Mouse (Mus musculus): Measurements from ENCODE around the gene Tia1. TPM values are rescaled to one million over a fixed set of nuclear protein-coding genes. Genes with fewer than 3 reads are reported as not detected.
"Not testable (repeated sequence)": the region's sequence is repeated elsewhere in the genome, so short reads cannot be mapped to it uniquely, and the experiment has no call there.

The Tia1 gene
- polyA plus RNA-seq, 1 experiment, result 6.4 TPM

DNA sequence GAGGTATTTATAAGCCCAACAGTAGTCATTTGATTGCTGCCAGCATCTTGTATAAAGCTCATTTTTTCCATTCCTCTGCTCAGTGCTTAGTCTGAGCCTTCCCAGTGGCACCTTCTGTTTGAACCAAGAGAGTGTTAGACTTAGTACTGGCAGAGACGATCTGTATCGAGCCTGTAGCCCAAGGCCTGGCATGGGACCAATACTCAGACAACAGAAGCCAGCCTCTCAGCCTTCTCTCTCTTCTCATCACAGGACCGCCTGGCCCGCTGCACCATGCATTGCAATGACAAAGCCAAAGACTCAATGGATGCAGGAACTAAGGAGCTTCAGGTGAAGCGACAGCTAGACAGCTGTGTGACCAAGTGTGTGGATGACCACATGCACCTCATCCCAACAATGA, 35.5 kb upstream of the Tia1 start:
- TF ChIP-seq FLI1 (IDR thresholded peaks at IDR 0.05; ENCODE audit: low read length), result no peak
- no peak for TF ChIP-seq GATA1 (IDR thresholded peaks at IDR 0.05; ENCODE audit: borderline replicate concordance, low read length)
- Histone ChIP-seq H3K9me3 (no peaks in the 10 kb centered on the region), H3K36me3 (replicated peaks; ENCODE audit: low read length) (peaks cover 13% of the 10 kb centered on the region), H3K4me1 (peaks cover 47% of the 10 kb centered on the region), H3K27me3 (replicated peaks) (no peaks in the 10 kb centered on the region), H3K4me3 (replicated peaks) (no peak overlapping the region)

DNA sequence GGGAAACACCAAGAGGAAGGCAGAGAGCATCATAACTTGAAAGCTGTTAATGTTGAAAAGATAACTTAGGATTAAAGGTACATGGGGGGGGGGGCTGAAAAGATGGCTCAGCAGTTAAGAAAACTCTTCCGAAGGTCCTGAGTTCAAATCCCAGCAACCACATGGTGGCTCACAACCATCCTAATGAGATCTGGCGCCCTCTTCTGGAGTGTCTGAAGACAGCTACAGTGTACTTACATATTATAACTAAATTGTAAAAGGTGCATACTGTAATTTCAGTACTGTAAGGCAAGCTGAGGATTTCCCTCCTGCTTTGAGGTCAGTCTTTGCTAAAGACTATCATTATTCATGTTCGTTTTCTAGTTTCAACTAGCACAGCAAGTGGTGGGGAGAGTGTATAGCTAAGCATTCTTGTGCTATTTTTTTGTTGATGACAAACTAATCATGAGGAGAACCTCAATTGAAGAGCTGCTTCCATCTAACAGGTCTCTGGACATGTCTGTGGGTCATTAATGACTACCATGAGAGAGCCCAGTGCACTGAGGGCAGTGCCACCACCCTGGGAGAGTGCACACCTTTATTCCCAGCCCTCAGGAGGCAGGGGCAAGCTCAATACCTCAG, 33.8 kb upstream of the Tia1 start:
- TF ChIP-seq GATA1 (IDR thresholded peaks at IDR 0.05; ENCODE audit: borderline replicate concordance, low read length), result no peak
- no peak for TF ChIP-seq FLI1 (IDR thresholded peaks at IDR 0.05; ENCODE audit: low read length)
- Histone ChIP-seq H3K36me3 (replicated peaks; ENCODE audit: low read length) (peaks cover 23% of the 10 kb centered on the region), H3K4me3 (replicated peaks) (peak overlapping the region; percentile 97)

DNA sequence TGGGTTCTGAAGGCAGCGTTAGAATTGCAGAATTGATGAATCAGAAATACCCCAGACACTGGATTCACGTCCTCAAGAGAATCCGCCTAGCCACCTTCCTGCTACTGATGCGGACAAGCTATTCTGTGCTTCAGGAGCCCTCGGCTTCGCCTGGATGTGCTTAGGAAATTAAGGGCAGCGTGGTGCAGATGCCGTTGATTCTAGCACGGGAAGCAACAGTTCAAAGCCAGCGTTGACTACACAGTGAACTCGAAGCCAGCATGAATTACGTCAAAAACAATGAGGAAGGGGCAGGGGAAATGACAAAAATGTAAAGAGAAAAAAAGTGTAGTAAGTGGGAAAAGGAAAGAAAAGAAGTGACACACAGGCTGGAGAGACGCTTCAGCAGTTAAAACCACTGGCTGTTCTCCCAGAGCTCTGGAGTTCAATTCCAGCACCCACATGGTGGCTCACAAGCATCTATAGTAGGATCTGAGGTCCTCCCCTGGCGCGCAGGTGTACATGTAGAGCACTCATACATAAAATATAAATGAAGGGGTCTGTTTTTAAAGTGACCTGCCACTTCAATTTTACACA, 33.2 kb upstream of the Tia1 start, which contains the start of gene Snrpg:
Gene Snrpg, plus strand, starts transcription at position 541 of the 576 bp plus-strand sequence.
- no peaks in the 10 kb centered on the region for H3K27me3 ChIP-seq (replicated peaks)
- no peak for TF ChIP-seq GATA1 (IDR thresholded peaks at IDR 0.05; ENCODE audit: borderline replicate concordance, low read length)
- TF ChIP-seq FLI1 (IDR thresholded peaks at IDR 0.05; ENCODE audit: low read length), result no peak
- peaks cover 29% of the 10 kb centered on the region for H3K36me3 ChIP-seq (replicated peaks; ENCODE audit: low read length)
- no peaks in the 10 kb centered on the region for H3K9me3 ChIP-seq
- peaks cover 42% of the 10 kb centered on the region for H3K4me1 ChIP-seq
- H3K4me3 ChIP-seq (replicated peaks), result peak within 1 kb of the TSS; percentile 97

More for the DNA sequence above, 33.8 kb upstream of the Tia1 start:
- H3K4me1 ChIP-seq, result peaks cover 43% of the 10 kb centered on the region
- no peaks in the 10 kb centered on the region for H3K9me3 ChIP-seq
- no peaks in the 10 kb centered on the region for H3K27me3 ChIP-seq (replicated peaks)

DNA sequence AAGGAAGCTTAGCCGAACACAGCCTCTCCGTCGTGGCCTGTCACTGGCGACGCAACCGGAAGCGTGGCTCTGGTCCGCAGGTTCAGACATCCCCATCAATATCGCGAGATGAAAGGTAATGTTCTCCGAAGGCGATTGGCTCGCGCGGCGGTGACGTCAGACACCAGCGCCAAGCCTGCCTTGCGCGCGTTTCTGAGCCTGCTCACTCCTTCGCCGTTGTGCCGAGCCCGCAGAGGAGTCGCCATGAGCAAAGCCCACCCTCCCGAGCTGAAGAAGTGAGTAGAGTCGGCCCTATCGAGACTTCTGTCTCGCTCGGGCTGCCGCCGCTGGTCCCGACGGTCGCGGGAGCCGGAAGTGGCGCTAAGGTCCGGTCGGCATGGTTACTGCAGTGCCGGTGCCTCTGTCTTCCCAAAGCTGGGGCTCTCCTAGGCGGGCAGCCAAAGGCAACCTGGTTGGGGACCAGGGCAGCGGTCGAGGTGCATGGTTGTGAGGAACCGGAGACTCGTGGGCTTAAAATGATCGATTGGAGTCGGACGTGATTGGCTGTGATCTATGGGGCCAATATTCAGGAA, 32.6 kb upstream of the Tia1 start:
- peaks cover 37% of the 10 kb centered on the region for H3K4me1 ChIP-seq
- H3K9me3 ChIP-seq, result no peaks in the 10 kb centered on the region
- H3K36me3 ChIP-seq (replicated peaks; ENCODE audit: low read length), result peaks cover 35% of the 10 kb centered on the region
- H3K27me3 ChIP-seq (replicated peaks), result no peaks in the 10 kb centered on the region
- no peak for TF ChIP-seq GATA1 (IDR thresholded peaks at IDR 0.05; ENCODE audit: borderline replicate concordance, low read length)
- 0 out of 2 replicates have a peak, but pooled peaks have one; percentile 38 for TF ChIP-seq FLI1 (IDR thresholded peaks at IDR 0.05; ENCODE audit: low read length)
- H3K4me3 ChIP-seq (replicated peaks), result peak overlapping the region; percentile 97

DNA sequence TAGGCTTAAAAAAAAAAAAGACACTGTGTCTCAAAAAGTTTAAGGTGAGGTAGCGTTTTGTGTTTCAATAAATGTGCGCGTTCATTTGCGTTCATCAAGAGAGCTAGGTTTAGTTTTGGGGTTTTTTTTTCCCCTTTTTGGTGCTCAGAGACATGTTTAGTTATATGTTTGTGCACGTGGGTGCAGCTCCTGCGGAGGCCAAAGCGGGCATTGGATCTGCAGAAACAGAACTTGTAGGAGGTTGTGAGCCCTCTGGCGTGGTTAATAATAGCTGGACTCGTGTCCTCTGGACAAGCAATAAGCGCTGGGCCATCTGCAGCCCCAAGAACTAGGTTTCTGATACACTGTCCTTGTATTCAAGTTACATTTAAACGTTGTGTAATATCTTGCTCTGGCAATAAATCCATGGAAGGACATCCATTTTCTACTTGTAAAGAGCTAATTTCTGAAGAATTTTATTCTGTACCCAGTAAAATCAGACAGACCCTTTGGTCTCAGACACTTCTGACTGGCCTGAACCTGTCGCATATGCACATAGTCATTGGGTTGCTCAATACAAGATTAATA, 32.0 kb upstream of the Tia1 start:
- Histone ChIP-seq H3K4me1 (peaks cover 30% of the 10 kb centered on the region), H3K4me3 (replicated peaks) (peak overlapping the region; percentile 97), H3K27me3 (replicated peaks) (no peaks in the 10 kb centered on the region), H3K9me3 (no peaks in the 10 kb centered on the region), H3K36me3 (replicated peaks; ENCODE audit: low read length) (peaks cover 40% of the 10 kb centered on the region)
- TF ChIP-seq FLI1 (IDR thresholded peaks at IDR 0.05; ENCODE audit: low read length) (no peak), GATA1 (IDR thresholded peaks at IDR 0.05; ENCODE audit: borderline replicate concordance, low read length) (no peak)

DNA sequence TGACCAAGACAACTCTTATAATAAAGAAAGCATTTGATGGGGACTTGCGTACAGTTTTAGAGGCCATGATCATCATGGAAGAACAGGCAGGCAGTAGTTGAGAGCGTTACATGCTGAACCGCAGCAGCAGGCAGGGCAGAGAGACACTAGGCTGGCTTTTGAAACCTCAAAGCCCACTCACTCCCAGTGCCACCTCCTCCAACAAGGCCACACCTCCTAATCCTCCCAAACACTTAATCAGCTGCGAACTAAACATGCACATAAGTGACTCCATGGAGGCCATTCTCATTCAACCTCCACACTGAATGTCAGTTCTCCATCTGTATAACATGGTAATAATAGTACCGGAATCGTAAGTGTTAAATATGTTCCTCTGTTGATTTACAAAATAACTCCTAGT, 30.5 kb upstream of the Tia1 start:
- Histone ChIP-seq H3K4me3 (replicated peaks) (peak overlapping the region; percentile 50), H3K36me3 (replicated peaks; ENCODE audit: low read length) (peaks cover 45% of the 10 kb centered on the region), H3K27me3 (replicated peaks) (no peaks in the 10 kb centered on the region), H3K4me1 (peaks cover 29% of the 10 kb centered on the region), H3K9me3 (no peaks in the 10 kb centered on the region)
- TF ChIP-seq FLI1 (IDR thresholded peaks at IDR 0.05; ENCODE audit: low read length), result no peak
- TF ChIP-seq GATA1 (IDR thresholded peaks at IDR 0.05; ENCODE audit: borderline replicate concordance, low read length), result no peak

DNA sequence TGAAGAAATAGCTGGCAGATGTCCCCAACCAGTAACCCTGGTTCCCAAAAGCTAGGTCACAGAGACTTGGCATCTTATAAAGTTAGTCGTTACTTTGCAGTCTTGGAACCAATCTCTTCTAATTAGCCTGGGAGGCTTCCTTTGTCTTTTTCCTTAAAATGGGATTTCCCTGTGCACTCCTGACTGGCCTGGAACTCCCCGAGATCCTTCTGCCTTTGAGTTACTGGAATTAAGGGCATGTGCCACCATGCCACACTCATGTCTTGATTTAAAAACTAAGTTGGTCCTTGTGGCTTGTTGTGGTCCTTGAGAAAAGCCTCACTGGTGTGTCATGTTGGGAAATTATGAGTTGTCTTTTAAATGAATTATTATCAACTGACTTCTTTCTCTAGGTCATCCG, 25.7 kb upstream of the Tia1 start:
- no peaks in the 10 kb centered on the region for H3K27me3 ChIP-seq (replicated peaks)
- peaks cover 7% of the 10 kb centered on the region for H3K4me1 ChIP-seq
- TF ChIP-seq FLI1 (IDR thresholded peaks at IDR 0.05; ENCODE audit: low read length) (no peak), GATA1 (IDR thresholded peaks at IDR 0.05; ENCODE audit: borderline replicate concordance, low read length) (no peak)
- H3K9me3 ChIP-seq, result no peaks in the 10 kb centered on the region
- peaks cover 58% of the 10 kb centered on the region for H3K36me3 ChIP-seq (replicated peaks; ENCODE audit: low read length)
- H3K4me3 ChIP-seq (replicated peaks), result no peak overlapping the region

DNA sequence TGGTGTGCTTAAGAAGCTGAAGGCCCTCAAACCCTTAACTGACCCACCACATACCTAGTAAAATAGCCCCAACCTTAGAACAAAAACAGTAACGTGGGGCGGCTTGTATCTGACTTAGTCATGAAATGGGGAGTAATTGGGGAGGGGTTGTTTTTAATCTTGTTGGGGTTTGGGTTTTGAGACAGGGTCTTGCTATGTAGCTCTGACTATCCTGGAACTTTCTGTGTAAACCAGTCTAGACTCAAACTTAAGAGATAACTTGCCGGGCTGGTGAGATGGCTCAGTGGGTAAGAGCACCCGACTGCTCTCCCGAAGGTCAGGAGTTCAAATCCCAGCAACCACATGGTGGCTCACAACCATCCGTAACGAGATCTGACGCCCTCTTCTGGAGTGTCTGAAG, 23.9 kb upstream of the Tia1 start:
- H3K36me3 ChIP-seq (replicated peaks; ENCODE audit: low read length), result peaks cover 47% of the 10 kb centered on the region
- not testable (repeated sequence) for H3K9me3 ChIP-seq; H3K27me3 ChIP-seq (replicated peaks); H3K4me3 ChIP-seq (replicated peaks)
- H3K4me1 ChIP-seq, result peaks cover 15% of the 10 kb centered on the region

DNA sequence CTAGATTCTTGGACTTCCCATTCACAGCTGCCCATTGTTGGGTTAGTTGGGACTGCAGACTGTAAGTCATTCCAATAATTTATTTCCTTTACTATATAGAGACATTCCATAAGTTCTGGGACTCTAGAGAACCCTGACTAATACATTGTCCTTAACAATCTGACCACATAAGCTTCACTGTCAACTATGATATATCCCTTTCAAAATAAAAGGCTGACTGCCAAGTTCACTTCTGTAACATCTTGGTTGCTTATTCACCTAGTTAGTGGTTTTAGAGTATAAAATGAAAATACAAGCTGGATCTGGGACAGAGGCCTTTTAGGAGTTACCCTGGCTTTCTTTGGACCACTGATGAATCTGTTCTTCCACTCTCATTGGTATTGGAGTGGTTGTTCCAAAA, 21.5 kb upstream of the Tia1 start:
- H3K27me3 ChIP-seq (replicated peaks), result no peaks in the 10 kb centered on the region
- H3K9me3 ChIP-seq, result no peaks in the 10 kb centered on the region
- H3K4me3 ChIP-seq (replicated peaks), result no peak overlapping the region
- peaks cover 21% of the 10 kb centered on the region for H3K4me1 ChIP-seq
- TF ChIP-seq GATA1 (IDR thresholded peaks at IDR 0.05; ENCODE audit: borderline replicate concordance, low read length) (no peak), FLI1 (IDR thresholded peaks at IDR 0.05; ENCODE audit: low read length) (no peak)
- H3K36me3 ChIP-seq (replicated peaks; ENCODE audit: low read length), result peaks cover 38% of the 10 kb centered on the region

DNA sequence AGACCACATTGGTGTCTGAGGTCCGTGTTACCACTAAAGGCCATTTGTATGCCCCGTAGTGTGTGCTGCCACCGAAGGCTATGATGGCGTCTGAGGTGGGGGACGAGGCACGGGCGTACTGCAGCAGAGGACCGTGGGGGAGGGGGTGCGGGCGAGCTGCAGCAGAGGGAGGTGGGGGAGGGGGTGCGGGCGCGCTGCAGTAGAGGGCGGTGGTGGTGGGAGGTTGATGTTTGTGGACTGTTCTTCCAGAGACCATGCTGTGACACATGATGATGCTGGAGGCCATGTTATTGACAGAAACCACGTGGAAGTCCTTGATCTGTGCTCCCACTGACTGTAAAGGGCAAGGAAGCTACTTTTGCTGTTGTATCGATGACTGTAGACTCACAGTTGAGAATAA, 20.6 kb upstream of the Tia1 start:
- H3K9me3 ChIP-seq, result no peaks in the 10 kb centered on the region
- TF ChIP-seq FLI1 (IDR thresholded peaks at IDR 0.05; ENCODE audit: low read length) (no peak), GATA1 (IDR thresholded peaks at IDR 0.05; ENCODE audit: borderline replicate concordance, low read length) (no peak)
- peaks cover 38% of the 10 kb centered on the region for H3K36me3 ChIP-seq (replicated peaks; ENCODE audit: low read length)
- H3K27me3 ChIP-seq (replicated peaks), result no peaks in the 10 kb centered on the region
- H3K4me3 ChIP-seq (replicated peaks), result no peak overlapping the region
- H3K4me1 ChIP-seq, result peaks cover 21% of the 10 kb centered on the region
